ENCODE assay signal across 20 mouse cellular contexts in genomic region chr7:29742258-29742657, GRCm38 (mm10). TPM values are rescaled to one million over a fixed set of nuclear protein-coding genes. Genes with fewer than 3 reads are reported as not detected.
"Had no signal": no experiment of that assay in that cellular context is flagged by ENCODE, and none has a peak within 500 bp of the region (broad histone marks: within the 10 kb centered on the region; RNA-seq: fewer than 3 reads in every experiment).

No protein-coding gene starts in this region.

- H3K4me2 ChIP-seq: neural tube, embryonic 15.5 days; stomach, embryonic 15.5 days had no signal

- H3K36me3 ChIP-seq: neural tube, embryonic 15.5 days; stomach, embryonic 15.5 days had no signal

- H3K4me3 ChIP-seq: neural tube, embryonic 15.5 days; stomach, embryonic 15.5 days had no signal

- H3K27ac ChIP-seq: neural tube, embryonic 15.5 days; stomach, embryonic 15.5 days; stomach, postnatal 0 days had no signal

- H3K9me3 ChIP-seq: neural tube, embryonic 15.5 days; stomach, embryonic 15.5 days had no signal

- H3K4me1 ChIP-seq: neural tube, embryonic 15.5 days; stomach, embryonic 15.5 days had no signal

- H3K27me3 ChIP-seq: neural tube, embryonic 15.5 days; stomach, embryonic 15.5 days had no signal

- DNase-seq: retina, postnatal 1 day; right cerebral cortex, adult 18-20 months; right cerebral cortex, postnatal 14 days; right cerebral cortex, postnatal 25 days; right cerebral cortex, postnatal 4 days; spleen, adult 18-20 months; thymus, adult 18-20 months; thymus, adult 2 months; thymus, postnatal 14 days; thymus, postnatal 25 days; thymus, postnatal 36 days; thymus, postnatal 4 days had no signal

- H3K9ac ChIP-seq: neural tube, embryonic 15.5 days; stomach, embryonic 15.5 days had no signal

RNA-seq across cellular contexts. Expression of gene Catsperg2, which starts 15.4 kb away (rescaled TPM):
- total RNA-seq: neutrophil, adult 5-6 weeks had no signal
- polyA plus RNA-seq: small intestine, adult 2 months; stomach, embryonic 14.5 days; stomach, embryonic 15.5 days; stomach, postnatal 0 days; thymus, postnatal 0 days; urinary bladder, adult 2 months had no signal
